Comparison of ENCODE assay signal across 9 mouse cellular contexts in the genomic region with DNA sequence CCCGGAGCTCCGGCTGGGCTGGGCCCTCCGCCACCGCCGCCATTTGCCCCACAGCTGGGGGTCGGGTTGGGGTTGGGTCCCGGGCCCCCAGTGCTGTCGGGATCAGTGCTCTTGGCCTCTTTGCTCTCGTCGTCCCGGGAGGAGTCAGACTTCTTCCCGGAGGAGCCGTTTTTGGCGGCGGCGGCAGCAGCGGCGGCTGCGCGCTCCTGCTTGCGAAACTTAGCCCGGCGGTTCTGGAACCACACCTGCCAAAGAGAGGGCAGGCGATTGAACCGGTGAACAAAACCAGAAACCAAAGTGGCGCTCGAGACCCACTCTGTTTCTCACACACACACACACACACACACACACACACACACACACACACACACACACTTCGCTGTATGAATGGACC. TPM values are rescaled to one million over a fixed set of nuclear protein-coding genes. Genes with fewer than 3 reads are reported as not detected.
A peak's percentile ranks its signal among the peaks of the same experiment; 100 is the strongest.
DNase-seq lines count a peak whose midpoint lies in the region; ATAC-seq lines count a peak whose summit lies in the region.
"Had no signal": no experiment of that assay in that cellular context is flagged by ENCODE, and none has a peak within 500 bp of the region (broad histone marks: within the 10 kb centered on the region; RNA-seq: fewer than 3 reads in every experiment).

No protein-coding gene starts in this region.

- no peaks in the 10 kb centered on the region for H3K9me3 ChIP-seq in heart, embryonic 13.5 days
- no peaks in the 10 kb centered on the region for H3K9me3 ChIP-seq in embryonic facial prominence, embryonic 10.5 days
- H3K9me3 ChIP-seq in hindbrain, embryonic 15.5 days = no peaks in the 10 kb centered on the region
- no peaks in the 10 kb centered on the region for H3K9me3 ChIP-seq in lung, embryonic 15.5 days

- H3K27me3 ChIP-seq in heart, embryonic 13.5 days (replicated peaks) = peaks cover 98% of the 10 kb centered on the region
- peaks cover 100% of the 10 kb centered on the region for H3K27me3 ChIP-seq in embryonic facial prominence, embryonic 10.5 days (replicated peaks; ENCODE audit: low read depth, poor library complexity, severe bottlenecking)
- peaks cover 84% of the 10 kb centered on the region for H3K27me3 ChIP-seq in hindbrain, embryonic 15.5 days
- peaks cover 97% of the 10 kb centered on the region for H3K27me3 ChIP-seq in lung, embryonic 15.5 days

- no peaks in the 10 kb centered on the region for H3K36me3 ChIP-seq in heart, embryonic 13.5 days
- no peaks in the 10 kb centered on the region for H3K36me3 ChIP-seq in embryonic facial prominence, embryonic 10.5 days (replicated peaks)
- H3K36me3 ChIP-seq in hindbrain, embryonic 15.5 days = no peaks in the 10 kb centered on the region
- H3K36me3 ChIP-seq in lung, embryonic 15.5 days = no peaks in the 10 kb centered on the region
- H3K36me3 ChIP-seq: G1E had no signal

- peak overlapping the region; percentile 68 for H3K4me2 ChIP-seq in heart, embryonic 13.5 days
- H3K4me2 ChIP-seq in hindbrain, embryonic 15.5 days = peak overlapping the region; percentile 40
- peak overlapping the region; percentile 53 for H3K4me2 ChIP-seq in lung, embryonic 15.5 days

- no peak for ATAC-seq in heart, embryonic 13.5 days (ENCODE audit: extremely low read depth, insufficient number of reproducible peaks, low FRiP score, low TSS enrichment)
- no peak for ATAC-seq in hindbrain, embryonic 15.5 days (ENCODE audit: low FRiP score, low read depth)
- no peak for ATAC-seq in lung, embryonic 15.5 days (ENCODE audit: borderline replicate concordance, extremely low read depth, low FRiP score, low TSS enrichment)

- peak overlapping the region; percentile 47 for H3K4me3 ChIP-seq in heart, embryonic 13.5 days
- H3K4me3 ChIP-seq in embryonic facial prominence, embryonic 10.5 days = peak overlapping the region; percentile 52
- peak overlapping the region; percentile 27 for H3K4me3 ChIP-seq in hindbrain, embryonic 15.5 days
- peak overlapping the region; percentile 30 for H3K4me3 ChIP-seq in lung, embryonic 15.5 days

- peak overlapping the region; percentile 52; the same call in 1 of the 2 replicates for H3K9ac ChIP-seq in heart, embryonic 13.5 days
- no peak overlapping the region for H3K9ac ChIP-seq in hindbrain, embryonic 15.5 days
- H3K9ac ChIP-seq in lung, embryonic 15.5 days = no peak overlapping the region

- 1% methylated on average over 28 of the region's 28 CpGs for WGBS in heart, embryonic 13.5 days
- 1% methylated on average over 28 of the region's 28 CpGs for WGBS in embryonic facial prominence, embryonic 10.5 days
- WGBS in hindbrain, embryonic 15.5 days = under 1% methylated on average over 28 of the region's 28 CpGs
- WGBS in lung, embryonic 15.5 days = under 1% methylated on average over 28 of the region's 28 CpGs

- no peak for DNase-seq in heart, adult 11 months
- DNase-seq in embryonic facial prominence, embryonic 10.5 days (ENCODE audit: low spot score) = peak; percentile 72
- peak; percentile 49 for DNase-seq in yolk sac, embryonic 10.5 days (ENCODE audit: low spot score)
- no peak for DNase-seq in thymus, postnatal 10 days (ENCODE audit: low spot score in 2 of 2)
- no peak for DNase-seq in urinary bladder, postnatal 36 days (ENCODE audit: low spot score in 2 of 2)

- H3K4me1 ChIP-seq in heart, embryonic 13.5 days = peaks cover 11% of the 10 kb centered on the region
- peaks cover 14% of the 10 kb centered on the region for H3K4me1 ChIP-seq in embryonic facial prominence, embryonic 10.5 days
- H3K4me1 ChIP-seq in hindbrain, embryonic 15.5 days (replicated peaks) = peaks cover 5% of the 10 kb centered on the region; the same call in 1 of the 2 replicates
- H3K4me1 ChIP-seq in lung, embryonic 15.5 days = peaks cover 10% of the 10 kb centered on the region

- H3K27ac ChIP-seq in heart, embryonic 13.5 days (replicated peaks) = no peak overlapping the region
- H3K27ac ChIP-seq in embryonic facial prominence, embryonic 10.5 days (replicated peaks) = peak overlapping the region; percentile 59
- 0 out of 2 replicates have a peak overlapping the region, but pooled peaks have one; percentile 34 for H3K27ac ChIP-seq in hindbrain, embryonic 15.5 days (replicated peaks)
- H3K27ac ChIP-seq in lung, embryonic 15.5 days = no peak overlapping the region

RNA-seq across cellular contexts. Expression of gene Phox2b, which starts 2.7 kb away (rescaled TPM):
- 0.33 and 0.44 TPM in 2 replicates for polyA plus RNA-seq in heart, embryonic 13.5 days (2015; fragmentation: Nextera tagmentation; extraction: Ambion mirVana)
- 2.8 and 11.2 TPM in 2 replicates for polyA plus RNA-seq in embryonic facial prominence, embryonic 10.5 days (2016; fragmentation: Nextera tagmentation; extraction: Ambion mirVana)
- polyA plus RNA-seq in hindbrain, embryonic 15.5 days (2015; fragmentation: Nextera tagmentation; extraction: Ambion mirVana) = 20.8 and 22.4 TPM in 2 replicates
- 0.74 and 1.5 TPM in 2 replicates for polyA plus RNA-seq in lung, embryonic 15.5 days (2015; fragmentation: Nextera tagmentation; extraction: Ambion mirVana)
- polyA plus RNA-seq: G1E had no signal

Comparison
In these comparisons a context has a peak if more than half of its experiments do, and no peak if none do; other contexts are left out.
1. H3K27ac ChIP-seq: peak in embryonic facial prominence, embryonic 10.5 days (single experiment) and hindbrain, embryonic 15.5 days (single experiment); none in heart, embryonic 13.5 days (single experiment) and lung, embryonic 15.5 days (single experiment).
2. DNase-seq: peak in embryonic facial prominence, embryonic 10.5 days (single experiment) and yolk sac, embryonic 10.5 days (single experiment); none in heart, adult 11 months (single experiment), thymus, postnatal 10 days (0 of 2) and urinary bladder, postnatal 36 days (0 of 2).
3. Peak in every context shown above with its lines, with median percentiles within 50 percentile points of each other: H3K4me2 ChIP-seq and H3K4me3 ChIP-seq.